Mouse (Mus musculus): ENCODE measurements around the gene Olfr707. TPM values are rescaled to one million over a fixed set of nuclear protein-coding genes. Genes with fewer than 3 reads are reported as not detected.
"Not testable (repeated sequence)": the region's sequence is repeated elsewhere in the genome, so short reads cannot be mapped to it uniquely, and the experiment has no call there.

Gene Olfr707
- not detected for total RNA-seq (2021)
- long read RNA-seq, experiment 1, result 0 reads
- long read RNA-seq, experiment 2, result 0 reads

- DNase-seq, result not testable (repeated sequence)
Observed at GRCm38 (mm10) chr7:106901141-106901540, at the start of gene Olfr707. TSS of gene Olfr707 (minus strand) at chr7:106901241.

DNA sequence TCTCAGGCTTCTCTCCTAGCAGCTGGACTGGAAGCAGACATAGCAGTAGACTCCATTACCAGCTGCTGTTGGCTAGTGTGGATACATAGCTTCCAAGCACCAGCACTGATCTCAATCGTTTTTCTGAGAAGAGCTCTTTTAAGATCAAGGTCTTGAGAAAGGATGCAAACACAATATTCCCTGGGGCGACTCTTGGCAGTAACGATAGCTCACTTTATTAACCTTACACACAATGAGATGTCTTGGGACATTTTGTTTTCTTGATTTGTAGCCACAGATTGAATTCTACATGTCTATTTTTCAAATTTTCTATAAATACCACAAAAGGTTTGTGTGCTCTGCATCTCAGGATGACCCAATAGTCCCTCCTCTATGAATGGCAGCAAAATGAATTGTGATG lies 47.2 kb upstream of the Olfr707 start, which contains the start of gene Olfr710:
Olfr710 (minus strand) TSS at position 101 of the 400 bp plus-strand sequence.
- DNase-seq, result no peak

- DNase-seq, result no peak
Observed at GRCm38 (mm10) chr7:106932119-106932518, 31.1 kb upstream of the Olfr707 start, which contains the start of gene Olfr709-ps1. TSS of gene Olfr709-ps1 (minus strand) at chr7:106932219.

GRCm38 (mm10) chr7:106920961-106921360 lies 19.9 kb upstream of the Olfr707 start:
- DNase-seq, result not testable (repeated sequence)

DNA sequence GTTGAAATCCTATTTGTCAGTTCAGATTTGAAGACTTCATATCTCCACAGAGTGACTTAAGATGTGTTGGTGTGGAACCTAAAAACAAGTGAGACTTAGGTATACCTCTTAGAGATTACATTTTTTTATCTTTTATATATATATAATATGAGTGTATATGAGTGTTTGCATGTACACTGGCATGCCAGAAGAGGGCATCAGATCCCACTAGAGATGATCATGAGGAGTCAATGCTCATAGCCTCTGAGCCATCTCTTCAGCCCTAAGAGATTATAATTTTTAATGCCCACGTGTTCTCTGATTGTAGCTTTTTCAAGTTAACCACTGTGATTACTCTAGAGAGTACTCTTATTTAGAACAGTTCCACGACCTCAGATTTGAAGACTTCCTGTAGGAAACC lies 6.6 kb upstream of the Olfr707 start, which contains the start of gene Olfr1532-ps1:
Olfr1532-ps1 (plus strand) TSS at position 326 of the 400 bp plus-strand sequence.
- DNase-seq, result no peak

- no peak for DNase-seq
Observed at GRCm38 (mm10) chr7:106888062-106888461, 13.0 kb downstream of the Olfr707 start, which contains the start of gene Olfr706. TSS of gene Olfr706 (minus strand) at chr7:106888162.

- no peak for DNase-seq
Observed at GRCm38 (mm10) chr7:106876791-106877190, 24.2 kb downstream of the Olfr707 start, which contains the start of gene Olfr705. TSS of gene Olfr705 (minus strand) at chr7:106876891.

GRCm38 (mm10) chr7:106862885-106863284 lies 38.2 kb downstream of the Olfr707 start, which contains the start of gene Olfr704:
TSS of gene Olfr704 (plus strand) at chr7:106863185.
- no peak for DNase-seq

DNA sequence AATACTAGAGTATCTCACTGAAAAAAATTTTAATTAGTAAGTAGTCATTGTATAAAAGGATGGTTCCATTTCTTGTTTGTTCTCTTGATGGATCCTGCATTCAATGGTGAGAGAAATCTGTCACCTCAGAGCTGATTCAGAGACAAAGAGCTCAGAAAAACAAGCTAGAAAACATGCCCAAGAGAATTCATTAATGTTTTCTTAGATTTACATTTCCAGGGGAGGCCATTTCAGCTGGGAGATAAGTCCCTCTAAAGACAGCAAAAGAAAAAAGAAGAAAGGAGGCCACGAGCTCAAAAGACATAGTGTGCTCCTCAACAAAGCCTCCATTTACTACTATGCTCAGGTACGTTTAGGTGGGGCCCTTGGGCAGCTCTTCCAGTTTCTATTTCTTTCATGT lies 58.0 kb downstream of the Olfr707 start, which contains the start of gene Olfr703:
Olfr703 (plus strand) TSS at position 301 of the 400 bp plus-strand sequence.
- no peak for DNase-seq

Other genes with a start within 250 kb of the Olfr707 start
- gene Olfr693, start 220.7 kb downstream of the Olfr707 start, total RNA-seq (2021), result not detected
- gene Olfr694, start 209.4 kb downstream of the Olfr707 start, total RNA-seq (2021), result not detected
- not detected for gene Olfr695, start 184.8 kb downstream of the Olfr707 start, total RNA-seq (2021)
- not detected for gene Olfr697, start 158.8 kb downstream of the Olfr707 start, total RNA-seq (2021)
- not detected for gene Olfr698, start 145.8 kb downstream of the Olfr707 start, total RNA-seq (2021)
- gene Olfr699, start 108.0 kb downstream of the Olfr707 start, total RNA-seq (2021), result not detected
- gene Olfr700, start 92.4 kb downstream of the Olfr707 start, total RNA-seq (2021), result not detected
- gene Olfr701, start 87.1 kb downstream of the Olfr707 start, total RNA-seq (2021), result not detected
- gene Olfr702, start 67.3 kb downstream of the Olfr707 start, total RNA-seq (2021), result not detected
- gene Olfr703, start 57.9 kb downstream of the Olfr707 start, total RNA-seq (2021), result not detected
- not detected for gene Olfr704, start 38.1 kb downstream of the Olfr707 start, total RNA-seq (2021)
- gene Olfr705, start 24.4 kb downstream of the Olfr707 start, total RNA-seq (2021), result not detected
- gene Olfr706, start 13.1 kb downstream of the Olfr707 start, total RNA-seq (2021), result not detected
- gene Olfr1532-ps1, start 6.8 kb upstream of the Olfr707 start, total RNA-seq (2021), result not detected
- gene Olfr709-ps1, start 31.0 kb upstream of the Olfr707 start, total RNA-seq (2021), result under 1 TPM in 1 of 2 experiments, not detected in 1; 0.07 TPM
- gene Olfr710, start 47.1 kb upstream of the Olfr707 start, total RNA-seq (2021), result not detected
- not detected for gene Olfr6, start 62.7 kb upstream of the Olfr707 start, total RNA-seq (2021)
- gene Olfr711, start 74.2 kb upstream of the Olfr707 start, total RNA-seq (2021), result not detected
- gene Olfr2, start 104.8 kb upstream of the Olfr707 start, total RNA-seq (2021), result not detected
- not detected for gene Olfr713, start 129.9 kb upstream of the Olfr707 start, total RNA-seq (2021)
- not detected for gene Olfr714, start 169.7 kb upstream of the Olfr707 start, total RNA-seq (2021)
- gene Olfr17, start 192.0 kb upstream of the Olfr707 start, total RNA-seq (2021), result not detected
- not detected for gene Olfr715b, start 209.1 kb upstream of the Olfr707 start, total RNA-seq (2021)
- gene Olfr715, start 229.8 kb upstream of the Olfr707 start, total RNA-seq (2021), result not detected
- not detected for gene Olfr716, start 237.1 kb upstream of the Olfr707 start, total RNA-seq (2021)